Mouse (Mus musculus): Measurements from ENCODE around the gene Rnf123.
"Not testable (repeated sequence)": the region's sequence is repeated elsewhere in the genome, so short reads cannot be mapped to it uniquely, and the experiment has no call there.

Rnf123 gene

GRCm38 (mm10) chr9:108026584-108026983, 56.6 kb downstream of the Rnf123 start:
- DNase-seq: no peak

GRCm38 (mm10) chr9:108023216-108023615, 59.9 kb downstream of the Rnf123 start:
- no peak for DNase-seq

DNA sequence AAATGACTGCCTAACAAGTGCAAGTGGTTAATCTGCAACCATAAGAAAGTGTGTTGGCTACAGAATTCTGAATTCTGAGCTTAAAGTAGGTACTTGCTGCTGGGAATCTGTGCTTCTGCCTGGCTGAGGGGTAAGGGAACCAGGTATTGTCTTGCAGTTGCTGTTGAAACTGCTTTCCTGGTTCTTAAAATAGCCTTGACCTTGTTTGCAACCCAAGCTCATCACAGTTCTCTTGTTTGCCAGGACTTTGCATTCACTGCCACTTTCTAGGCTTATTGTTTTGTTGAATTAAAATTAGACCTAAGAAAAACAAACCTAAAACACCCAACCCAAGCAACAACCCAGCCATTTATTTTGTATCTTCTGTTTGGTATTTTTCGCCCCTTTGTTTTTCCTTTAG, 62.4 kb downstream of the Rnf123 start:
- DNase-seq: no peak

DNA sequence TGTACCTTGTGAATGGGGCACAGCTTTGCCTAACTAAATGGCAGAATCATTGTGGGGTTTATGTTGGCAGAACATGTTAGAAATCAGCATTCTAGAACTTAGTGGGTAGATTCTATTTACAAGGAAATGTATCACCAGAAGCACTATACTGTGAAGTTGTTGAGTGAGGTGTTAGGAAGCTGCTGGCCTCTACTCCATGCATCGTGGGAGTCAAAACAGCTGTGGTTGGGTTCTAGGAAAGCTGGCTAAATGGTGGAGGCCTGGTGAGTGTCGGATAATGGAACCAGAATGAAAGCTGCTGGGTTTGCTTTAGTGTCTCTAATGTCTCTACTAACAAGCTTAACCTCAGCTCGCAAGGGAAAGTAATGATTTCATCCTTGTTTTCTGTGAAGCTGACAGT, 66.0 kb downstream of the Rnf123 start:
- DNase-seq: no peak

DNA sequence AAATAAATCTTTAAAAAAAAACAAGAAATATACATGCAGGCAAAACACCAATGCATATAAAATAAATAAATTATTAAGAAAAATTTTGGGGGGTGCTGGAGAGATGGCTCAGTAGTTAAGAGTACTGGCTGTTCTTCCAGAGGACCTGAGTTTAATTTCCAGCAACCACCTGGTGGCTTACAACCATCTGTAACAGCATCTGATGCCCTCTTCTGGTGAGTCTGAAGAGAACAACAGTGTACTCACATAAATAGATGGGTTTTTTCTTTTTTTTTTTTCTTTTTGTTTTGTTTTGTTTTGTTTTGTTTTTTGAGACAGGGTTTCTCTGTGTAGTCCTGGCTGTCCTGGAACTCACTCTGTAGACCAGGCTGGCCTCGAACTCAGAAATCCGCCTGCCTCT, 69.6 kb downstream of the Rnf123 start:
- not testable (repeated sequence) for DNase-seq

GRCm38 (mm10) chr9:108010385-108010784, 72.8 kb downstream of the Rnf123 start:
- DNase-seq: no peak

DNA sequence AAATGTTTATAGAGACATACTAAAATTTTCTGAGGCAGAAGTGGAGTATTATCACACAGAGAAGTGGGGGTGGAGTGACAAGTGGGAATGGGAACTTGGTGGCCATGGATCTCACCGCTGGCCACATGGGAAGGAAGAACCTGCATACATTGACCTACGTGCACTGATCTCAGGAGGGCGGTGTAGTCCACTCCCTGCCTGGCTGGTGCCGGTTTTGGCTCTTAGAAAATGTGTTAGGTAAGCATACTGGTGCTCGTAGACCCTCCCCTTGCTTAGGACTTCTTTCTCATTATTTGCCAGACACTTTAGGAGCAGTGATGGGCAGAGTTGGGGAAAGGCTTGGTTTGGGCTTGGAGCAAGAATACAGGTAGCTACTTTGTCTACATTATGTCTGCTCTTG, 75.1 kb downstream of the Rnf123 start:
- DNase-seq: no peak

GRCm38 (mm10) chr9:108003531-108003890, 79.6 kb downstream of the Rnf123 start:
- peak; percentile 13 for DNase-seq

GRCm38 (mm10) chr9:108002778-108003530, 80.2 kb downstream of the Rnf123 start:
- DNase-seq: peak; percentile 55

DNA sequence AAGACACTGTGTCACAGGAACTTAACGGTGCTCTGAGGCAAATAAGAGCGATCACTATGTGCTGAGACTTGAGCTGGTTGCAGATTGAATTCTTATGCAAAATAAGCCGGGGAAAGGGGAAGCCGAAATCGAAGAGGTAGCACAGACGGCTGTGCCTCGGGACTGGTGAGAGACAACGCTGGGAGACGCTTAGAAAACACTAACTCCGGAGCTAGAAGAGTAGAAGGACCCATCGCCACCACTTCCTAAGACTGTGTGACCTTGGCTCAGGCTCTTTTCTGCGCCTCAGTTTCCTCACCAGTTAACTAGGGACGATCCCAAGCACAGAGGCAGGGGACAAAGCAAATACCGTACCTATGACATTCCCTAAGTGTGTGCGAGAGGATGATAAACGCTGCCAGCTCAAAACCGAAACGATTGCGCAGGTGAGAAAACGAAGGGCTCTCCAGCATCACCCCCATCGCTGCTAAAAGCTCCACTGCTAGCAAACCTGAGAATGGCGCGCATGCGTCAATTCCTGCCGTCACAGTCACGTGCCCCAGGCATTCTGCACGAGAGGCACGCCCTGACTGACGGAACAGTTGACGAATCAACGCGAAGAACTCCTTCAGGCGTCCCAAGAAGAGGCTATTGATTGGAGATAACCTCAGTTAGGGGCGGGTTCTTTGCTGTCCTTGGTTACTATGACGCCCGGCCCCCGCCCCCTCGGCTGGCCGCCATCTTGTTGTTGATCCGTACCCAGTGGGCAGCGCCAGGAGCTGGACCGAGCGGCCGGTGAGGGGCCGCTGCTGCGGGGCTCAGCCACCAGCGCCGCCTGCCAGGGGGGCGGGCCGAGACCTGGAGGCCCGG, 81.0 kb downstream of the Rnf123 start, which contains the start of gene Ip6k1:
Gene Ip6k1, plus strand, starts transcription at position 580 of the 849 bp plus-strand sequence.
- DNase-seq: peak; percentile 100
